Mouse (Mus musculus): ENCODE results near the gene Tradd. TPM values are rescaled to one million over a fixed set of nuclear protein-coding genes. Genes with fewer than 3 reads are reported as not detected.
A peak's percentile ranks its signal among the peaks of the same experiment; 100 is the strongest.

Gene Tradd
- total RNA-seq, 2 experiments from 2014 or later = 2.8 to 3.3 TPM

DNA sequence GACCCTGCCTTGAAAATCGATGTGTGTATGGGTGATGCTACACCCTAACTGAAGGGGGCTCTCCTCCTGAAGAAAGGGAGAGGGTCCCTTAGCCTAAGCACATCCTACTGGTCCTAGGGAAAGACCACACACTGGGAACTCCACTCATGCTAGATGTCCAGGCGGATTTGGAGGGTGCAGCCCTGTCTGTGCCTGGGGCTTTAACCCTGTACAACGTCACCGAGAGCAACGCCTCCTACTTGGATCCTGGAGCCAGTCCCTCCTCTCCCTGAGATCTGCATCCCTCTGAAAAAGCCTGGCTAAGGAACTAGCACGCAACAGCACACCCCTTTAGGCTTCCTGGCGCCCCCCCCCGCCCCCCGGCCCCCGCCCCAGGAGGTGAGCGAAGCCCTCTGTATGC lies 11.0 kb upstream of the Tradd start:
- no peak for DNase-seq (ENCODE audit: low spot score)

DNA sequence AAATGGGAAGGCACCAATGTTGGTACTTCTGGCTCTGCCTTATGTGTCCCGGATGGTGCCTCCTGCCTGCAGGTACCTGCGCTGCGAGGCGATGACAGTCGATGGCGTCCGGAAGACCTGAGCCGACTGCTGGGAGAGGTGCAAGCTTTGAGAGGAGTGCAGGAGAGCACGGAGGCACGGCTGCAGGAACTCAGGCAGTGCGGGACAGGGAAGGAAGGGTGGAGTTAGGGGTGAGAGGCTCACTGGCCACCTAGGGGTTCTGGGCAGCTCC lies 6.4 kb upstream of the Tradd start:
- DNase-seq (ENCODE audit: low spot score) = no peak

DNA sequence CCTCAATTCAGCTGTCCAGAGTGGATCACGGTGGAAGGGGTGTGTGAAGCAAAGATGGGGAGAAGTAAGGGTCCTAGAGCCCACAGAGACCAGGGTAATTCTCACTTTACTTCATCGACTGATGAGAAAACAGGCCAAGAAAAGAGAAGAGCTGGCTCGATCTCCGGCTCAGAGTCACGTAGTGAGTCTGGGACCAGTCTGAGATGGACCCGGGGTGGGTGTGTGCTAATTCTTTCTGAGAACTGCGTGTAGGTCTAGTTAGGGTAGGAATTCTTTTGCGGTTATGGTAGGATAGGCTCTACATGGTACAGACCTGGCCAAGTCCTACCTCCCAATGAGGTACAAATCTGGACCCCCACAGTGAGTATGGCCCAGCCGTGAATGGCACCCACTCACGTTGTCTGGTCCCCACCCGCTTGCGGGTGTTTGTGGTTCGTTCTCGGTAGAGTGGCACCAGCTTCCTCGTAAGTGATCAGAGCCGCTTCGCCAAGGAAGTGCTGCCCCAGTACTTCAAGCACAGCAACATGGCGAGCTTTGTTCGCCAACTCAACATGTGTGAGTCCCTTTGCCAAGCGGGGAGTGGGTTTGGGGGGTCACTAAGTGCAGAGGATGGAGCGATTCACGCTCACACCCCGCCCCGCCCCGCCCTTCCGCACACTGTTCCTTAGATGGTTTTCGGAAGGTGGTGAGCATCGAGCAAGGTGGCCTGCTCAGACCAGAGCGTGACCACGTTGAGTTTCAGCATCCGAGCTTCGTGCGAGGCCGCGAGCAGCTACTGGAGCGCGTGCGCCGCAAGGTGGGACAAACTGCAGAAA lies 5.9 kb upstream of the Tradd start:
- DNase-seq (ENCODE audit: low spot score) = no peak

DNA sequence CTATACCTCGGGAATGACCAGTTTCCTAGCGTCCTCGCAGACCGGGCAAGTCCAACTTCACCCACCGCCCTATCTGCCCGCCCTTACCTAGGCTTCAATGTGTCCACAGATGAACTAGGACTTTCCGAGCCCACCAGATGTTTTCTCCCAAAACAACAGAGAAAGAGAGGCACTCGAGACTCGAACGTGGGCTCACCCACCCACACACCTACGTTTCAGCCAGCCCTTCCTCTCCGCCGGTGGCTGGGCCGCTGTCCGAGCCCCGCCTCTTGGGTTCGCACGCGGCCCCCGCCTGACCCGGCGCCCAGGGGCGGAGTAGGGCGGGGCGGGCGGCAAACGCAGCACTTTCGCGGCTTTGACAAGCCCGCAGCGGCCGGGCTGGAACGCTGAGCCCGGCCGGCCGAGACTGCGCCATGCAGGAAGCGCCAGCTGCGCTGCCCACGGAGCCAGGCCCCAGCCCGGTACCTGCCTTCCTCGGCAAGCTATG lies 5.1 kb upstream of the Tradd start, which contains the start of gene Hsf4:
Hsf4 (plus strand) TSS at position 341 of the 487 bp plus-strand sequence.
- DNase-seq (ENCODE audit: low spot score) = peak; percentile 74

DNA sequence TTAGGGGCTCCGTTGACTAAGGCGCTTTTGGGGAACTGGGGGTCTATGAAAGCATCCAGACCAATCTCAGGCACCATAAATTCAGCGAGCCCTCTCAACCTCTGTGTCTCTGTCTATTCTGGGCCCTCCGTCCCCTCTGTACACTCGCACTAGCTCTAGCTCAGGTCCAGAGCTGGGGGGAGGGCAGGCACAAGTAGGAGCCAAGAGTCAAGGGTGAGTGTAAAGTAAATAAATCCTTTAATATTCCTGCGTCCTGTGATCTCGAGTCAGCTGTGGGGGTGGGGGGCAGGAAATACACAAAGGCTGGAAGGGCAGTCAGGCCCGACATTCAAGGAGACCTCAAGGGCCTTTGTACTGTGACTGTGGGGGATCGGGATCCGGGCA lies 4.7 kb upstream of the Tradd start:
- no peak for DNase-seq (ENCODE audit: low spot score)

DNA sequence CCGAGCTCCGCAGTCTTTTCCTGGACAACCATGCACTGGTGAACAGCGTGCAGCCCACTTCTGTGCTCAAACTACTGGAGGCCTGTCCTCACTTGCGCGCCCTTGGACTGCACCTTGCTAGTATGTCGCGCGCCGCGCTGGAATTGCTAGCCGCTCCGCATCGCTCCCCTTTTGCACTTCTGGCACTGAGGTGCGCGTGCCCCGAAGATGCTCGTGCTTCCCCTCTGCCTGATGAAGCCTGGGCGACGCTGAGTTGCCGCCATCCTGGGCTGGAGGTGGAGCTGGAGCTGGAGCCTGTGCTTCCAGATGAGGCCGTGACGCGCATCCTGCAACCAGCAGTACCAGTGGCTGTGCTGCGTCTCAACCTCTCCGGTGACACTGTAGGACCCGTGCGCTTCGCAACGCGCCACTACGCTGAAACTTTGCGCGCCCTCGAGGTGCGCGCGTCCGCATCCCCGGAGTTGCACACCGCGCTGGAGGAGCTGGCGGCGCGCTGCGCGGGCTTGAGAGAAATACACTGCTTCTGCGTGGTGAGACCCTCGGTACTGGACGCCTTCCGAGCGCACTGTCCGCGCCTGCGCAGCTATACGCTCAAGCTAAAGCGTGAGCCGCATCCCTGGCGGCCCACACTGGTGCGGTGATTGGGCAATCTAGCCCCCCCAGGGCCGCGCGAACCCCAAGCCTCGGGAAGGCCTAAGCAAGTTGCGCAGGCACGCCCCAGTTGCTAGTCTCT lies 4.1 kb upstream of the Tradd start:
- DNase-seq (ENCODE audit: low spot score) = no peak

DNA sequence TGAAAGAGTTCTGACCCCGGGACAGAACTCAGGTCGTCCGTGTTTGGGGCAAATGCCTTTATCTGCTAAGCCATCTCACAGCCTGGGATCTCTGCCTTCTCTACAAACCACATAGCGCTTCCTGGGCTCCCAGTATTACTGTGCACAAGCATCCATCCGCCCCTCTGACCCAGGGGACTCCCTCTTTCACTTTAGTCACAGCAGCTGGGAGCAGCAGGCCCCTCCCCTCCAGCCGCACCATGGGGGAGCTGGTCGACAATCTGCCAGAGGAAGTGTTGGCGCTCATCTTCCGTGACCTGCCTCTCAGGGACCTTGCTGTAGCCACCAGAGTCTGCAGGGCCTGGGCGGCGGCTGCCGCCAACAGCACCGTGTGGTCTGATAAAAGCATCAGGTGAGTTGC lies 2.4 kb upstream of the Tradd start:
- no peak for DNase-seq (ENCODE audit: low spot score)

DNA sequence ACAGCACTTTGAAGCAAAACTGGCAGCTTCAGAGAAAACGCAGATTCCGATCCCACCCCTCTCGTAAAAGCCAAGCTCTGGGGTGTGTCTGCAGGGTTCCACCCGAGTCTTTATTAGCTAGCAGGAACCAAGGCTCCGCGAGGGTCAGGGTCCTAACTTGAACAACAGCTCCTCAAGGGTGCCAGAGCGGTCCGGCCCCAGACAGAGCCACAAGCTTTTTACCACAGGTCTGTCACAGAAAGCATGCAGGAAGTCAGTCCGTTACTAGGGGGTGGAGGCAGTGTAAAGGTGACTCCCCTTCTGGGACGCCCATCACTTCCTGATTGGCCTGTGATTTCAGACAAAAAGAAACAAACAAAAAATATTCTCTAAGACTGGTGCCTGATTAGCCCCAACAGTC lies 719 bp upstream of the Tradd start:
- no peak for DNase-seq (ENCODE audit: low spot score)

DNA sequence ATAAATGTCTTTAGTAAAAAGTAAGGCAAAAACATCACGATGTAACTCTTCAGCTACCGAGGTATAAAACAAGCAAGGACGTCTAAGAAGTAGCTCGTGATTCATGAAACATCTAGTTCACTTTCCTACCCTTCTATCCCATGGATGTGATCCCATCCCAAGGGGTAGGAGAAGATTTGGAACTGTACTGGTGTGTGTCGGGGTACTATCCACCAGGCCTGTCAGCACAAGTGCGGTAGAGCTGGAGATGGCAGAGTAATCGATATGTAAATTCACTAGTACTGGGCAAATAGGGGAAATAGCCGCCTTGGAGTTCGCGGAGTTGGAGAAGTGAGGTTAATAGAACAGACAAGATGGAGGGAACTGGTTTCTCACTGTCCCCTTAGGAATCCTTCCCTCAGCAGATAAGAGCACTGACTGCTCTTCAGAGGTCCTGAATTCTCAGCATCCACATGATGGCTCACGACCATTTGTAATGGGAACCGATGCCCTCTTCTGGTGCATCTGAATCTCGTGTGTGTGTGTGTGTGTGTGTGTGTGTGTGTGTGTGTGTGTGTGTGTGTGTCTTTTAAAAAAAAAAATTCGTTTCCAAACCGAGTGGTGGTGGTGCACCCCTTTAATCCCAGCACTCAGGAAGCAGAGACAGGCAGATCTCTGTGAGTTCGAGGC lies 1.0 kb downstream of the Tradd start:
- no peak for DNase-seq (ENCODE audit: low spot score)

DNA sequence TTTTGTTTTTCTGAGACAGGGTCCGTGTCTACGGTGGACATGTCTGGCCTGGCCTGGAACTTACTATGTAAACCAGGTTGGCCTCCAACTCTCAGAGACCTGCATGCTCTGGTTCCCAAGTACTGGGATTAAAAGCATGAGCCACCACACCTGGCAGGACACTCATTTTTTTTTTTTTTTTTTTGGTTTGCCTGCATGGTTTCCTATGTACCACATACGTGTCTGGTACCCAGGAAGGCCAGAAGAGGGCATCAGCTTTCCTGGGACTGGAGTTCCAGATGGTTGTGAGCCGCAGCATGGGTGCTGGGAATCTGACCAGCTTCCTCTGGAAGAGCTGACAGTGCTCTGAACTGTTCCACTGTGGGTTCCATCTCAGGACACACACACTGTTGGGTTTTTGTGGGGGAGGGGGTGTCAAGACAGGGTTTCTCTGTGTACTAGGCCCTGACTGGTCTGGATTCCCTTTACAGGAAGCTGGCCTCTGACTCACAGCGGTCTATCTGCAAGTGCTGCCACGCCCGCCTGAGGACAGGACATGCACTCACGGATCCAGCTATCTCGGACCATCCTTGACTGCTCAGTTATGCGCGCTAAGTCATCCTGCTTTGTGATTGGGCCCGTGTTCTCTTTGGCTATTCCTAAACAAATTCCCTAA lies 3.0 kb downstream of the Tradd start:
- no peak for DNase-seq (ENCODE audit: low spot score)

DNA sequence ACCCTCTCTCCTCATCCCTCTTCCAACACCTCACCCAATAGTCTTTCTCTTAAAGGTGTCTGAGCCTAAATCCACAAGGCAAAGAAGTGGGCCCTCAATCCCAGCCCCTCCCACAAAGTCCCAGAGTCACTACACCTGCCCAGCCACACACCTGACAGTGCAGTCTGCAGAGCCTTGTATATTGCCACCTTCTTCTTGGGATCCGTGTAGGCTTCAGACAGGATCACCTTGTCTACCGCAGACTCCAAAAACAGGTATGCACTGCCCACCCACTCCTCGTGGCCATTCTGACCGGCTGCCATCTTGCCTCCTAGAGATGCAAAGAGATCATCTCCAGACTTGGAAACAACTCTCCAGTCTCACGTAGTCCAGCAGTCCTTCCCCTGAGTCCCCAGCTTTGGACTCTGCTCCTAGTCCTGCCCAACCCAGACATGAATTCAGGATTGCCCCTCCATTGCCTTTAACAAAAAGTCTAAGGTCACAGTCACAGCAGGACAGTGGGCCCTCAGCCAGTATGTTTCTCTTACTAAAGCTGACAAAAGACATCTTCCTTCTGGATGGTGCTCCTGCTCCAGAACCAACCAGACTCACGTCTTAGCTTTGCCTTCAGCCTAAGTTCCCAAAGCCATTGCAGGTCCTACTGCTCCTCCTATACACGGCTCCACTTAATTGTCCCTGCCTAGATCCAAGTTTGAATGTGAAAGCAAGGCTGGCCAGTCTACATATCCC lies 3.9 kb downstream of the Tradd start:
- no peak for DNase-seq (ENCODE audit: low spot score)

DNA sequence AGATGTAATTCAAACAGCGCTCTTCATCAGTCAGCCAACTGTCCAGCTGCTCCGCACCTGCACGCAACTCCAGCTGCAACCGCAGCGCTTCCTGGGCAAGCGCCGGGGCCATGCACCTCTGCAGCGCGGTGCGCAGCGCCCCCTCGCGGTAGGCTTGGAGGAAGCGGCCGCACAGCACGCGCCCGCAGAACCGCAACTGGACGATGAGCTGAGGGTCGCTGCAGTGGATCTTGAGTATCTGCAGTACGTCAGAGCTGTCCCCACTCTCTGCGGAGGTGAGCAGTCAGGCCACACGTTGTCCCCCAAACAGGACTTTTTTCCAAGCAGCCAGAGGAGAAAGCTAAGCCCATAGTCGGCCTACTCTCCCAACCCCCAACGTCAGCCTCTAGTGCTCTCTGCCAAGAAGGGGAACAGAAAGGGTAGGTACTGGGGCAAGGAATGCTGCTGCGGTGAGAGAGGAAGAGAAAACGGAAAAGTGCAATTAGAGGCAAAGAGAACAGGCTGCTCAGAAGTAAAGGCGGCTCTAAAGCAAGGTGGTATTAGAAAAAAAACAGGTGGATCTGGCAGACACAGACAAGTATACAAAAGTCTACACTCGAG lies 4.6 kb downstream of the Tradd start:
- DNase-seq (ENCODE audit: low spot score) = peak; percentile 64

DNA sequence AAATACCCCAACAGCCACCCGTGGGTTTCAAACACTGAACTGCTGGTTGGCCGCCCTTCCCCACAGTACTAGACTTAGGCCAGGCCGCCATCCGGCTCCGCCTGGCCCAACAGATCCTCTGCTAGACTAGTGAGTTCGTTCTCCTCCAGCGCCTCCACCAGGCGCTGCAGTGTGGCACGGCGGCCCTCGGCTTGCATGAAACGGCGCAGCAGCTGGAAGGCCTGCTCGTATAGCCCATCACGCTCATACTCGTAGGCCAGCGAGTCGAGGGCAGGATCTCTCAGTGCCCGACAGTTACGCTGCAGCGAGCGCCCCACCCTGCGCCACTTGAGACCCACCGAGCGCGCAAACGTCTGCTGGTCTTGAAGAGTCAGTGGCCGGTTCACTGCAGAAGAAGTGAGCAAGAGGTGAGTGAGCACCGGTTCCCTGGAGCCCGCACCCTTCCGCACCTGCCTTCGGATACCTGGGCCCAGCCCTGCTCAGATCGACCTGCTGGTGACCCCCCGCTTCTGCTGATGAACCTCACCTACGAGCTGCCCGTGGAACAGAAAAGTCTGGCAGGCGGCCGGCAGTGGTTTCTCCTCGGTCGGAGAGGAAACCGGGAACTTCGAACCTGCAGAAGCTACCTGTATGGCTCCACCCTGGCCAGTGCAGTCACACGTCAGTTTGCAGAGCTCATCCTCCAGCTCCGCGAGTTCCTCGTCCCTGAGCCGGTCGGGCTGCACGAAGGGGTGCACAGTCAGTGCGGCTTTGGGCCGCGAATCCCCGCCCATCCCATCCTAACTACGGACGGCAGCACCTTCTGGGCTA lies 5.3 kb downstream of the Tradd start:
- DNase-seq (ENCODE audit: low spot score) = no peak

DNA sequence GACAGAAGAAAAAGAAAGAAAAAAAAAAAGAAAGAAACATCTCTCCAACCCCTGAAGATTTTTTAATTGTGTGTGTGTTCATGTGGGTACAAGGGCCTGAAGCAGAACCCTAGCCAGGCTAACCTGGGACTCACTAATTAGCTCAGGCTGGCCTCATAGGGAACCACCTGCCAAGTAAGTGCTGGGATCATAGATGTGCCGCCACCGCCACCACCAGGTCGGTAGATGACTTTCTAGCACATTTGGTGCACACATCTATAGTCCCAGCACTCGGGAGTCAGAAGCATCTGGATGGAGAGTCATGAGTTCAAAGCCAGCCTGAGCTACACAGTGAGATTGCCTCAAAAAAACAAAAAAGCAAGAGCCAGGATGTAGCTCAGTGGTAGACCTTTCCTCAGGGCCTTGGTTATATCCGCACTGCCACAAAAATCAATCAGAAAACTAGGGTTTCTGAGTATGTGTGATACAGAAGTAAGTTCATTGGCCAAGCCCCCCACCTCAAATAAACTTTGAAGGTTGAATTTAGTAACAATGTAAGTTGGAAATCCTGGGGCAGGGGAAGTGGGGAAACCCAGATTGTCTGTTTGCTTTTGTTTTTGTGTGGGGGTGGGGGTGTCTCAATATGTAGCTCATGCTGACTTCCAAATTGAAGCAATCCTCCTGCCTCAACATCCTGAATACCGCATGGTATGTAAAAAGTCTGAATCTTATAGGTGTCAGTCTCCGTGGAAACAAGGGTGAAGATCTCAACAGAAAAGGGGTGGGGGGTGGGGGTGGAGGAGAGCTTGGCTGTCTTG lies 6.9 kb downstream of the Tradd start:
- no peak for DNase-seq (ENCODE audit: low spot score)

DNA sequence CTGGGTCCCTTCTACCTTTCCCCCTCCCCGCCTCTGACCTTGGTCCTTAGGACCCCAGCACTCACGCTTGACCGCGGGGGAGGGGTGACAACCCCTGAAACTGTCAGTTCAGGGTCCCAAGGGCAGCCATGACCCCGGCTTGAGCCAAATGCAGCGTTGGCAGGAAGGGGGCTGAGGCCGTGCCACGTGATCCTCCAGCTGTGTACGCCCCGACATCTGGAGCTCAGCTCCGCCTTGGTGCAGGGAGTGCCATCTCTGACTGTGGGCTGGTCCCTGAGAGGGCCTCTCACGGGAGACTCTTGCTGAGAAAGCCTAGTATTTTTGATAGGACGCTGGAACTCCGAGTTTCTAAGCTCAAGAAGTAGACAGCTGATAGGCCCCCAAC lies 9.5 kb downstream of the Tradd start, which contains the start of gene B3gnt9:
B3gnt9 (minus strand) TSS at position 188 of the 385 bp plus-strand sequence.
- peak; percentile 79 for DNase-seq (ENCODE audit: low spot score)

DNA sequence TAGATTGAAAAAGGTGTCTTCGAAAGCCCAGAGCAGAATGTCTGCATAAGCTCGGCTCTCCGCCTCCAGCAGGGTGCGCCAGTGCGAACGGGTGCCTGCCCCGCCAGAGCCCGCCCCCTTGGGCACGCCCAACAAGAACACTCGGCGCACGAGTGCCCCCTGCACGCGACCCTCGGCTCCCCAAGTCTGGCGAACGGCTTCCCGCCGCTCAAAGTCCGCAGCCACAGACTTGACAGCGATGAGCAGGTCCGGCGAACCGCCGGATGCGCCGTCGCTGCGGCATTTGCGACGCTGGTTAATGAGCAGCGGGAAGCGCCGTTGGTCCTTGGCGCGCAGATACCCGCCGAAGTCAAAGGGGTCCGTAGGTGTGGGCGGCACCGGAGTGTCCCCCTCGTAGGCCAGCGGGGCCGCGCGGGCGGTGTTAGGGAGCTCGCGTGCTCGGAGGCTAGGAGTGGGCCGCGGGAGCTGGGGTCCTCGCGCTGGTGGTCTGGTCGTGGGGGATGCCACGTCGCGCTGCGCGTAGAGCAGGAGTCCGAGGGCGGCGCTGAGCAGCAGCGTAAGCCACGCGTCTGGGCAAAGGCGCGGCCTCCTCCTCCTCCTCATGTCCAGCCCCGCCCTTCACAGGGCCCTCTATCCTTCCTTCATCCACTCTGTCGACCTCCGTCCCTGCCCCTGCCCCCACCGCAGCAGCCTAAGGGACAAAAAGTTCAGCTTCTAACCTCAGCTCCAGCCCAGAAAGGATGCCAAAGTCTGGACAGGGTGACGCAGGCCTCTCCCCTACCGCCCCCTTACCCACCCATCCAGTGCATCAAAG lies 10.1 kb downstream of the Tradd start:
- peak; percentile 88 for DNase-seq (ENCODE audit: low spot score)

DNA sequence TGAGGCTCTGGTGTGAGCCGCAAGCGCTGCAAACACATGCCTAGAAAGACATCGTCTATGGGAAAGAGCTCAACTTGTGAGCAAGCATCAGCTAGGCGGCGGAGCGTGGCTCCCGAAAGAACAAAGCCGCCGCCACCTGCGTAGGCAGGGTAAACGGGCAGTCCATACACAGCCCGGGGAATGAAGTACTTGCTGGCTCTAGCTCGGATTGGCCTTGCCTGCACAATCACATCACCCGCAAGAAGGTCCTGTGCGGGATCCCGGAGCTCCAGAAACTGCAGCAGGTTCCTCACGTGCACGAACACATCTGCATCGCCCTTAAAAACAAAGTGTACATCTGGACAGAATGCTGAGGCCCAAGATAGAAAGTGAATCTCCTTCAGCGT lies 10.7 kb downstream of the Tradd start:
- no peak for DNase-seq (ENCODE audit: low spot score)

Data from gastrocnemius, adult 18-20 months (tissue).